Mouse (Mus musculus): ENCODE results near the gene Mest.

The Mest gene

GRCm38 (mm10) chr6:30709115-30709514 is 14.2 kb upstream of the Mest start:
- no peak for DNase-seq

- no peak for DNase-seq
Measured at GRCm38 (mm10) chr6:30710371-30711364, 12.7 kb upstream of the Mest start.

DNA sequence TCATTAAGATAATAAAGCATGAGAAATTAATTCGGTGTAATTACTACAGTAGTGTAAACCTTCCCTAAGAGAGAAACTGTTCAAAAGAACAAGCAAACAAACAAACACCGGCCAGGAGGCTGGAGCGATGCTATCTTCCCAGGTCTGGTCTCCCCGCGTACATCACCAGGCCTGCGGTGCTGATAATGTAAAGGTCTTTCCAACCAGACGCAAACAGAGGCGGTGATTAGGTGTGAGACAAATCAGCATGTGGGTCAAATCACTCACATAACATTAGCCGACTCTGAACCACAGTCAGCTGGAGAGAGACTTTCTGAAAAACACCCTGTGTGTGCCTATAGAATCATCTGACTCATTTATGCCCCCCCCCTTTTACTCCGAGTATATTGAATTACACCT is 12.0 kb upstream of the Mest start:
- DNase-seq = no peak

- no peak for DNase-seq
Measured at GRCm38 (mm10) chr6:30712484-30712883, 10.9 kb upstream of the Mest start.

DNA sequence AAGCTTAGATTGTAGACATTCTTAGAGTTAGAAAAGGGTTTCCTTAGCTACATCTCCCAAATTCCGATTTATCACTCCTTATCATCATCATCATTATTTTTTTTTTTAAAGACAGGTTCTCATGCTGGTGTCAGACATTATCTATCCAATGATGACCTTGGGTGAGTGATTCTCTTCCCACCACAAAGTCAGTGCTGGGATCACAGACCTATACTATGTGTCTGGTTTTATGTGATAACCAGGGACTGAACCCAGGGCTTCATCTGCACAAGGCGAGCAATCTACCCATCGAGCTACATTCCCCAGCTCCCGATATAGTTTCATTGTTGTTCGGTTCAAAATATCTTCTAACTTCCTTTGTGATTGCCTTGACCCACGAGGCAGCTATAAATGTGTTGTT is 9.9 kb upstream of the Mest start:
- no peak for DNase-seq

GRCm38 (mm10) chr6:30713896-30714295 is 9.5 kb upstream of the Mest start:
- no peak for DNase-seq

DNA sequence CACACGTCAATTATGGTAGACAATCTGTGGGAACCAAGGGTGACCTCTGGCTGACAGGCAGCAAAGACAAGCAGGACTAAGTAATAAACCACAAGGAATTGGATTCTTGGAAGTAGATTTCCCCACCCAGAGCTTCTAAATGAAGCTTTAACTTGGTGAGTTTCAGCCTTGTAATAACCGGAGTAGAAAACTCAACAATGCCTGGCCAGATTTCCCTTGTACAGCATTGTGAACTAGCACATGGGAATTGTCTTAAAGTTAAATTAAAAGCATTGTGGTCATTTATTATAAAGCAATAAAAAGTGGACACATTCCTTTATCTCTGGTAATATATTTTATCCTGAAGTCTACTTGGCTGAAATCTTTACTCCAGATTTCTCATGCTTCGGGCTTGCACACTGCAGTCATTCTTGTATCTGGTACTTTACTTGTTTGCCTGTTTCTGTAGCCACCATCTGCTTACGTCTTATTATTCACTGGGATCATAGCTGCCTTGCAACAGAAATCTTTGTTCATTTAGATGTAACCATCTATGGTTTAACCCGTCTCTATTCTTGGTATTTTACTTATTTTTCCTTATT is 8.4 kb upstream of the Mest start:
- no peak for DNase-seq

GRCm38 (mm10) chr6:30716796-30717195 is 6.6 kb upstream of the Mest start:
- DNase-seq = no peak

DNA sequence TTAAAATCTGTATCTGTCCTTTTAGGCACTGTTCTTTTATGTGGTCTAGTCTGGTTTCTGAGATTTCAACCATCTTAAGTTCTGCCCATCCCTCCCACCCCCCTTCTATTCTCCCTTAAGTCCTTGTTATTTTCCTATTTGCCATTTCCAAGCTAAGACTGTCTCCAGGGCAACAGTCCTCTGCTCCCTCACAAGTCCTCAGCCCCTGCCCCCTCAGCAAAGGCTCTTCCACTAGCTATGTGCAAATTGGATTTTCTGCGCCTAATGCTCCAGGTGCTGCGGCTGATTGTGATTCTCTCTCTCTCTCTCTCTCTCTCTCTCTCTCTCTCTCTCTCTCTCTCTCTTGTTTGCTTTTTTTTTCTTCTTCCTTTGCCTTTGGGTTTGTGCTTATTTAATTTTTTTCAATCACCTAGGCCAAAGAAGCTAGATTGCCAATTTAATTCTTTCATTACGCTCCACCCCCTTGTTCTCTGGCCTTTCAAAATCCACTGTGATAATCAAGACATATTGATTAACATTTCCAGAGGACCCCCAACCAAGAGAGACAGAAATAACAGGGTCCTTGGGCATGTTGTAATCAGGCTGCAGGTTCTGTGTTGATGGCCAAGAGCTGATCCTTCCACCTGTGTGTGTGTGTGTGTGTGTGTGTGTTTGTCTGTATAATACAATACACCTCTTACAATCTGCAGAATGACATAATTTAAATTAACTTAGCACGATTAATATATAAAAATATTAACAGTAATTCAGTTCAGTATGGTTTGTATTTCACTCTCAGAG is 772 bp upstream of the Mest start:
- DNase-seq = no peak

DNA sequence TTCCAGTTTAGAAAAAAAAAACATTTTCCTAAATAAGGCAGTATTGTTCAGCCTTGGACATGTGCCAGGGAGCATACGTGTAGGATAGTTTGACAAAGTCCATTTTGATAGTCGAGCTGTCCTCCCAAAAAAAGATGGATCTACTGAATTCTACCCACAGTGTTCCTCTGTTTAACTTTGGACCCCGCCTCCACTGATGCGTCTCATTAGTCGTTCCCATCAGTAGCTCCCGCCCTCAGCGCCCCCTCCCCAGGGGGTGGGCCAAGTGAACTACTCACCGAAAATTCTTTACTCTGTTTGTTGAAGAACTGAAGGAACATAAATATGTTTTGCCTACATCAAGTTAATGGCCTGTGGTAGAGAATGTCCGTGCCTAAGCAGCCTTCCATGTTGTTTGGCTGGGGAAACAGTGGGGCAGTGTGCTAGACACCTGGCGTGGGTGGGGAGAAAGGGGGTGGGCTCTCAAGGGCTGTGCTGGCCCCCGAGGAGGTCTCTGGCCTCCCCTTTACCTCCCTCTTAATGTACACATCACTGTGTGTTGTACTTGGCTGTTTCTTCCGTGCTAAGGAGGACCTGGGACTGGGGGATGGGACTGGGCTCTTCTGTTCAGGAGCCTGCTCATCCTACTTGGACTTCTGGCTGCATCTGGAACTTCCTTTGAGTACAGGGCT is 7.1 kb downstream of the Mest start:
- no peak for DNase-seq

- DNase-seq = no peak
Measured at GRCm38 (mm10) chr6:30732571-30733130, 9.3 kb downstream of the Mest start.

GRCm38 (mm10) chr6:30734465-30734864 is 11.1 kb downstream of the Mest start:
- no peak for DNase-seq

- DNase-seq = no peak
Measured at GRCm38 (mm10) chr6:30734988-30735727, 11.8 kb downstream of the Mest start.

DNA sequence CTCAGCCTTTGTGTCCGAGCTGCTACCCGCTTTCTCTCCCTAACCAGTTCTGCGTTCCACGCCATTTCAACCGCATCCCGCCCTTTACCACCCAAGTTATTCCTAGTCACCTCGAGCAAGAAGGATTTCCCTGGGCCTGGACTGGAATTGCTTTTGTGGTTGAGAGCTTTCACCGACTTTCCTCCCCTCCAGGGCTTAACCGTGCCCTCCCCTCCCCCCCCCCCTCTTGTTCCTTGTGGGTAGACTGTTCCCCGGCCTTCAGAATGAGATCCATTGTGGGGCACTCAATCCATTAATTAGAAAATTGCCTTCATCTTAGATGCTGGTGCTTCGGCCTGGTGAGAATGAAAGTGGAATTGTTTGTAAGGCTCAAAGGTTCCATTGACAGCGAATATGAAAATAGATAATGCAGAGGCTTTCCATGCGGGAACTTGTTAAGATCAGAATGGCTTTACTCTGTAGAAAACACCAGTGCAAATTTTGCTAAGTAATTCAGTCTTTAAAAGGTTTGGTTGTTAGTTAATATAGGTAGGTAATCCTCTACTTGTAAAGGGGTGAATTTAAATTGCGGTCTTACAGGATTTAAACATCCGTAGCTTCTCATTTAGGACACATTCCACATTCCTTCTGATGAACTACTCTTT is 12.5 kb downstream of the Mest start:
- no peak for DNase-seq

DNA sequence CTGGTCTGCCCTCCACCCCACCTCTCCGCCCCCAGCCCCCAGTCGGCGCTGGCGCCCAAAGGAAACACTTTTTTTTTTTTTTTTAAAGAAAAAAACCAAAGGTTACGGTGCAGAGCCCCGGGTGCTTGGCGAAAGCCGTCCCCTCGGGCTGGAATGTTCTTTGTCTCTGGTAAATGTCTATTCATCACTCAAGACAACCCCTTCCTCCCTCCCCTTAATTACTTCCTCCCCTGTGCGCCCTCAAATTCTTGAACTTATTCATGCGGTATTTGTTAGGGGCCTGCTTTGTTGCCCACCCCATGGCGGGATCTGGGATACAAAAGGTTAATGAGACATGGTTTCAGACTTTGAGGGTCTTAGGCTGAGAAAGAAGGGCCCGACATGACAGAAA is 13.0 kb downstream of the Mest start:
- DNase-seq = no peak

DNA sequence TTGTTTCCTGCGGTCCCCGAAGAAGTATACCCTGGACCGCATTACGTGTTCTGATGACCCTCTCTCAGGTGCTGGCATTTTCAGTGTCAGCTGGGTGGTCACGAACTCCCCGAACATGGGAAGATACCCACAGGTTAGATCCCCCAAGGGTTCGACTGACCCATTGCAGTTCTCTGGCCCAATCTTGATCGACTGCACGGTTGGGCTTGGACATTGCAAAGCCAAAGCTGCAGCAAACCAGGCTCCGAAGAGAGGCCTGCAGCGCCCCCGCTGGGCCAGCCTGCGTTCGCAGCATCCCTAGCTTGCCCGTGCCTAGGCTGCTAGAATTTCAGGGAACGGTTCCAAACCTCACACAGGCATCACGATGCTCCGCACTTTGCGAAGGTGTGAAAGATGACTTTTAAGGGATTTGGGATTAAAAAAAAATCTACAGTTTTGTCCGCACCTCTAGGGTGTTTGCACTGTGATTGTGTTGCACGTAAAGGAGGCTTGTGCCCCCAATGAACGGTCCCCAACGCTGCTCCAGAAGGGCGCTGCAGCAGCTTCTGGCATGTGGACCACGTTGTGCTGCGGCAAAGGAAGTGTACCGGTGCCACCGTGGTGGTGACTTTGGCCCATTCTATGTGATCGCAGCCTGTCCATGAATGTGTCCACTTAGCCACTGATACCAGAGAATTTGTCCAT is 13.7 kb downstream of the Mest start:
- DNase-seq = peak; percentile 29 to 46

DNA sequence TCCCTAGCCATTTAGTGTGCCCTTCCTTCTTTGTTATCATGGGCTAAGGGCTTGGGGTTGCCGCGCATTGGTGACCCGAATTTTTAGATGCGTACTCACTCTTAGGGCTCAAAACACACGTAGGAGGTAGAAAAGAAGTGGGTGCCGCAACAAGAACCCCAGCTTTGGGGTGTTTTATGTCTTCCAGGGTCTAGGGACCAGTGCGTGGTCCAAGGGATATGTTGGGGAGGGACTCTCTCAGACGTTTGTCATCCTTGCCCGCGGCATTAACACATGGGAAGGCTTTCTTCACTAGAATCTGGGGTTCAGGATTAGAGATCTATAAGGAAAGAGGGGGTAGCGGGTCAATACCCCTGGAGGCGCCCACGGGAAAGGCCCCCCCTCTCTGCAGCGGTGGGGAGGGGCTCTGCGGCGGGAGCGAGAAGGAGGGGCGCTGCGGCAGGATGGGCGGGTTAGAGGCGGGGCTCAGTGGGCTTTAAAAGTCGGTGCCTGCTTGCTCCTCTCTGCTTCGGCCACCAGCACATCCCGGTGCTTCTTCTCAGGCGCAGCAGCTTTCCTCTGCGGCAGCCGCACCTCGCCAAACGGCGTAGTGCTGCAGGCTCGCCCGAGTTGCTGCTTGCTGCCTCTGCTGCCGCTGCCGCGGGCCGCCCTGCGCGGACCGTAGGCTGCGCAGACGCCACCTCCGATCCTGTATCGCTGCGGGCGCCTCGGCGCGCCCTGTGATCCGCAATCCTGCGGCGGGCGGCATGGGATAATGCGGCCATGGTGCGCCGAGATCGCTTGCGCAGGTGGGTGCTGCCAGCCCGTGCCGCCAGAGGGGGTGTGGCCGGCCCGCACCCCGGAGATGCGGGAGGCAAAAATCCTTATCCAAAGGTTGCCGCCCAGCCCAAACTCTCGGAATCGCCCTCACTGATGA is 14.5 kb downstream of the Mest start:
- DNase-seq = peak; percentile 17 to 29

GRCm38 (mm10) chr6:30738464-30739006 is 15.2 kb downstream of the Mest start:
- no peak for DNase-seq

DNA sequence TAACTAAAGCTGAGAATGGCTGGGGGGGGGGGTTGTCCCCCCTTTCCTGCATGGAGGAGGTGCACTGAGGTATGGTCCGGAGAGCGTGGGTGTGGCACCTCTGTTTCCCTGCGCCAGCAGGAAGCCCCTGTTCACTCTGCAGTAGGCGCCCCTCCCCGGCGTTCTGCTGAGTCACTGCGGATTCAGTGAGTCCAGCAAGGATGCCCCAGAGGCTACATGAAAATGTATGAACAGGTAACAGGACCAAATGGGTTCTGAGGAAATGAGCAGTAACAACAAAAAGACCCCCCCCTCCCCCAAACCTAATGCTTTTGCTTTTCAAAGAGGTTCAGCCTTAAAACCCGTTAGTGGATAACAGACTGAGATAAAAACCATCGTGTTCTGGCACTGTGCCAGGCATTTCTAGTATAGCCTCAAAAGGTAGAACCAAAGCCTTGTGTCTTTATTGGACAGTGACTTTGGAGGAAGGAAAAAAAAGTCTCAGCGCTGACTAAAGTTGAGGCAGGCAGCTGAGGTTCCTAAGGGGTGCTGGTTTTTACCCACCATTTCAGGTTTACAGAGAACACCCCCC is 15.9 kb downstream of the Mest start:
- peak in 1 of 2 experiments; percentile 15 for DNase-seq
